Mouse (Mus musculus): ENCODE measurements around the gene Ccdc57. TPM values are rescaled to one million over a fixed set of nuclear protein-coding genes. Genes with fewer than 3 reads are reported as not detected.
A peak's percentile ranks its signal among the peaks of the same experiment; 100 is the strongest.
"Not testable (repeated sequence)": the region's sequence is repeated elsewhere in the genome, so short reads cannot be mapped to it uniquely, and the experiment has no call there.

Gene Ccdc57
- polyA plus RNA-seq, 1 experiment from 2014 or later = 9.2 TPM

DNA sequence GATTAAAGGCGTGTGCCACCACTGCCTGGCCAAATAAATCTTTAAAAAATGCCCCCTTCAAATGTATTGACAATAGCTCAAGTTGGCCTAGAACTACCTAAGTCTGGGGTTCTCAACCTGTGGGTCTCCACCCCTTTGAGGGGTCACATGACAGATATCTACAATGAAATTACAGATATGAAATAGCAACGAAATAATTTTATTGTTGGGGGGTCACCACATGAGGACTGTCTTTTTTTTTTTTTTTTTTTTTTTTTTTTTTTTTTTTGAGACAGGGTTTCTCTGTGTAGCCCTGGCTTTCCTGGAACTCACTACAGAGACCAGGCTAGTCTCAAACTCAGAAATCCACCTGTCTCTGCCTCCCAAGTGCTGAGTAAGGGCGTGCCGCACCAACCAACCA is 88.3 kb downstream of the Ccdc57 start:
- no peak overlapping the region for H3K4me2 ChIP-seq (replicated peaks; ENCODE audit: low read depth, low read length)
- H3K9ac ChIP-seq (replicated peaks; ENCODE audit: low read length) = no peak overlapping the region
- no peak overlapping the region for H3K27ac ChIP-seq (ENCODE audit: low read length)
- ATAC-seq (ENCODE audit: low FRiP score, low TSS enrichment) = no peak
- H3K4me1 ChIP-seq (ENCODE audit: insufficient read depth, low read length) = no peaks in the 10 kb centered on the region
- no peaks in the 10 kb centered on the region for H3K27me3 ChIP-seq (ENCODE audit: insufficient read depth, low read length)
- no peaks in the 10 kb centered on the region for H3K9me3 ChIP-seq (ENCODE audit: low read length)
- WGBS = 88% methylated on average over 4 of the region's 4 CpGs
- H3K4me3 ChIP-seq (ENCODE audit: low read length) = no peak overlapping the region
- H3K36me3 ChIP-seq (ENCODE audit: insufficient read depth, low read length) = no peaks in the 10 kb centered on the region

GRCm38 (mm10) chr11:120833555-120834280 is 99.0 kb downstream of the Ccdc57 start:
- H3K9ac ChIP-seq (replicated peaks; ENCODE audit: low read length) = no peak overlapping the region
- no peaks in the 10 kb centered on the region for H3K9me3 ChIP-seq (ENCODE audit: low read length)
- H3K4me2 ChIP-seq (replicated peaks; ENCODE audit: low read depth, low read length) = no peak overlapping the region
- no peaks in the 10 kb centered on the region for H3K4me1 ChIP-seq (ENCODE audit: insufficient read depth, low read length)
- H3K4me3 ChIP-seq (ENCODE audit: low read length) = no peak overlapping the region
- H3K27me3 ChIP-seq (ENCODE audit: insufficient read depth, low read length) = no peaks in the 10 kb centered on the region
- no peaks in the 10 kb centered on the region for H3K36me3 ChIP-seq (ENCODE audit: insufficient read depth, low read length)
- ATAC-seq (ENCODE audit: low FRiP score, low TSS enrichment) = no peak
- H3K27ac ChIP-seq (ENCODE audit: low read length) = no peak overlapping the region
- WGBS = 71% methylated on average over 8 of the region's 8 CpGs

- not testable (repeated sequence) for ATAC-seq (ENCODE audit: low FRiP score, low TSS enrichment)
- WGBS = 94% methylated on average over 5 of the region's 5 CpGs
Measured at GRCm38 (mm10) chr11:120832962-120833361, 99.7 kb downstream of the Ccdc57 start.

DNA sequence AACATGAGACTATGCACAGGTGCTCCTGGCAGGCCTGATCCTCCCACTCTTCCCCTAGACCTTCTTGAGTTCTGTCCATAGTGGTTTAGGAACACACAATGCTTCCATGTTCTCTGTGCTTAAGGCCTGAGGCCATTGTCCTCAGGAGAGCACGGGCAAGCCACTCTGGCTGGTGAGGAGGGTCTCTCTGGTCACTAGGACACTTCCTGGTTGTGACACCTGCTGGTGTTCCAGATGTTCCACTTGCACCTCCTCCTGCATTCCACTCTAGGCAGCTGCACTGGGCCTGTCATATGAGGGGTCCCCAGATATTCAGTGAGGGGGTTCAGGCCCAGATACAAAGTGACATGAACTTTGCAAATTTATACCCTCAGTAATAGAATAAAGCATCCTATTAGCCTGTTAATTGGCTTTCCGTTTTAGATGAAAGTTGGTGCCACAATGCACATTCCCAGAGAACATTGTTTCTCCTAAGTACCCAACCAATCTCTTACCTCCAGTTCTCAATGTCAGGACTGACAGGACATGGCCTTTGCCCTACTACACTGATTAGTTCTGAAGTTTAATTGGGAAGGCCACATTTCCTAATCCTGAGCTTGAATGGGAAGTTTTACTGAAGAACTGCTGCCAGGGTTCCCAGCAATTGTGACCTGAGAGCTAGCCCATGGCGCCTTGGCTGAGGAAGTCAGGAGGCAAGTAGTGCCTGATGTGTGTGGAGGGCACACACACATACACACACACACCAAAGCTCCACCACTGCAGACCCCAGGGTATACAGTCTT is 100.8 kb downstream of the Ccdc57 start:
- 72% methylated on average over 3 of the region's 3 CpGs for WGBS
- ATAC-seq (ENCODE audit: low FRiP score, low TSS enrichment) = no peak
- no peak overlapping the region for H3K9ac ChIP-seq (replicated peaks; ENCODE audit: low read length)
- no peak overlapping the region for H3K27ac ChIP-seq (ENCODE audit: low read length)
- H3K36me3 ChIP-seq (ENCODE audit: insufficient read depth, low read length) = no peaks in the 10 kb centered on the region
- no peaks in the 10 kb centered on the region for H3K27me3 ChIP-seq (ENCODE audit: insufficient read depth, low read length)
- H3K4me3 ChIP-seq (ENCODE audit: low read length) = no peak overlapping the region
- no peak overlapping the region for H3K4me2 ChIP-seq (replicated peaks; ENCODE audit: low read depth, low read length)
- no peaks in the 10 kb centered on the region for H3K4me1 ChIP-seq (ENCODE audit: insufficient read depth, low read length)
- no peaks in the 10 kb centered on the region for H3K9me3 ChIP-seq (ENCODE audit: low read length)

More at GRCm38 (mm10) chr11:120832962-120833361, 99.7 kb downstream of the Ccdc57 start:
- H3K36me3 ChIP-seq (ENCODE audit: insufficient read depth, low read length); H3K27me3 ChIP-seq (ENCODE audit: insufficient read depth, low read length); H3K27ac ChIP-seq (ENCODE audit: low read length); H3K4me2 ChIP-seq (replicated peaks; ENCODE audit: low read depth, low read length); H3K4me1 ChIP-seq (ENCODE audit: insufficient read depth, low read length); H3K4me3 ChIP-seq (ENCODE audit: low read length); H3K9ac ChIP-seq (replicated peaks; ENCODE audit: low read length); H3K9me3 ChIP-seq (ENCODE audit: low read length): not testable (repeated sequence)

GRCm38 (mm10) chr11:120830686-120831085 is 102.0 kb downstream of the Ccdc57 start:
- H3K27ac ChIP-seq (ENCODE audit: low read length) = no peak overlapping the region
- 76% methylated on average over 12 of the region's 12 CpGs for WGBS
- H3K27me3 ChIP-seq (ENCODE audit: insufficient read depth, low read length) = no peaks in the 10 kb centered on the region
- peaks cover 1% of the 10 kb centered on the region for H3K4me1 ChIP-seq (ENCODE audit: insufficient read depth, low read length)
- H3K36me3 ChIP-seq (ENCODE audit: insufficient read depth, low read length) = 0 out of 2 replicates have a peak, but pooled peaks cover 4% of the 10 kb centered on the region
- H3K9ac ChIP-seq (replicated peaks; ENCODE audit: low read length) = no peak overlapping the region
- no peak overlapping the region for H3K4me3 ChIP-seq (ENCODE audit: low read length)
- H3K9me3 ChIP-seq (ENCODE audit: low read length) = no peaks in the 10 kb centered on the region
- no peak for ATAC-seq (ENCODE audit: low FRiP score, low TSS enrichment)
- H3K4me2 ChIP-seq (replicated peaks; ENCODE audit: low read depth, low read length) = no peak overlapping the region

- Histone ChIP-seq H3K27ac (ENCODE audit: low read length) (no peak overlapping the region), H3K9me3 (ENCODE audit: low read length) (no peaks in the 10 kb centered on the region), H3K4me1 (ENCODE audit: insufficient read depth, low read length) (peaks cover 9% of the 10 kb centered on the region), H3K36me3 (ENCODE audit: insufficient read depth, low read length) (0 out of 2 replicates have a peak, but pooled peaks cover 4% of the 10 kb centered on the region), H3K4me2 (replicated peaks; ENCODE audit: low read depth, low read length) (no peak overlapping the region), H3K27me3 (ENCODE audit: insufficient read depth, low read length) (no peaks in the 10 kb centered on the region), H3K9ac (replicated peaks; ENCODE audit: low read length) (no peak overlapping the region), H3K4me3 (ENCODE audit: low read length) (no peak overlapping the region)
- WGBS = 81% methylated on average over 10 of the region's 10 CpGs
- no peak for ATAC-seq (ENCODE audit: low FRiP score, low TSS enrichment)
Measured at GRCm38 (mm10) chr11:120829757-120830532, 102.7 kb downstream of the Ccdc57 start.

DNA sequence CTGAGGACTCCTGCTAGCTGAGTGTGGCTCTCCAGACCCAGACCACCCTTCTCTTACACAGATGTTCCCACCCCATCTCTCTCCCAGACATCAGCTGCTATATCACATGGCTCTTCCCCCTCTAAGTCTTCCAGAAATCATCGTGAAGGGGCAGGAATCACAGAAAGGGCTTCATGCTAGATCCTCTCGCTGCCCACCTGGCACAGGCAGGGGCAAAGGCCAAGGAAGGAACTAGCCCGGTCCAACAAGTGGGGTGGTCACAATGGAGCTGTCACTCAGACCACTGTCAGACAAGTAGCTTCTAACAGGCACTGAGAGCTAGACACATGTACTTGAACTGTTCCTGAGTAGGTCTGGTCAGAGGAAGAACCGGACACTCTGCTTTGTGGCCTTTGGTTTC is 104.3 kb downstream of the Ccdc57 start:
- no peak overlapping the region for H3K4me3 ChIP-seq (ENCODE audit: low read length)
- H3K4me1 ChIP-seq (ENCODE audit: insufficient read depth, low read length) = peaks cover 10% of the 10 kb centered on the region
- ATAC-seq (ENCODE audit: low FRiP score, low TSS enrichment) = no peak
- 0 out of 2 replicates have a peak, but pooled peaks cover 4% of the 10 kb centered on the region for H3K36me3 ChIP-seq (ENCODE audit: insufficient read depth, low read length)
- no peak overlapping the region for H3K4me2 ChIP-seq (replicated peaks; ENCODE audit: low read depth, low read length)
- WGBS = 85% methylated on average over 4 of the region's 4 CpGs
- no peaks in the 10 kb centered on the region for H3K27me3 ChIP-seq (ENCODE audit: insufficient read depth, low read length)
- H3K27ac ChIP-seq (ENCODE audit: low read length) = no peak overlapping the region
- H3K9me3 ChIP-seq (ENCODE audit: low read length) = no peaks in the 10 kb centered on the region
- no peak overlapping the region for H3K9ac ChIP-seq (replicated peaks; ENCODE audit: low read length)

GRCm38 (mm10) chr11:120826016-120826953 is 106.4 kb downstream of the Ccdc57 start:
- 0 out of 2 replicates have a peak overlapping the region, but pooled peaks have one; percentile 17 for H3K9ac ChIP-seq (replicated peaks; ENCODE audit: low read length)
- H3K4me2 ChIP-seq (replicated peaks; ENCODE audit: low read depth, low read length) = no peak overlapping the region
- H3K27ac ChIP-seq (ENCODE audit: low read length) = peak overlapping the region; percentile 98
- 86% methylated on average over 8 of the region's 8 CpGs for WGBS
- no peaks in the 10 kb centered on the region for H3K27me3 ChIP-seq (ENCODE audit: insufficient read depth, low read length)
- peaks cover 10% of the 10 kb centered on the region; the same call in 1 of the 2 replicates for H3K36me3 ChIP-seq (ENCODE audit: insufficient read depth, low read length)
- no peak for ATAC-seq (ENCODE audit: low FRiP score, low TSS enrichment)
- peaks cover 28% of the 10 kb centered on the region for H3K4me1 ChIP-seq (ENCODE audit: insufficient read depth, low read length)
- H3K4me3 ChIP-seq (ENCODE audit: low read length) = no peak overlapping the region
- H3K9me3 ChIP-seq (ENCODE audit: low read length) = no peaks in the 10 kb centered on the region

Measured in kidney, embryonic 16.5 days (tissue).